38 mouse cellular contexts compared by ENCODE assay signal in the genomic region with DNA sequence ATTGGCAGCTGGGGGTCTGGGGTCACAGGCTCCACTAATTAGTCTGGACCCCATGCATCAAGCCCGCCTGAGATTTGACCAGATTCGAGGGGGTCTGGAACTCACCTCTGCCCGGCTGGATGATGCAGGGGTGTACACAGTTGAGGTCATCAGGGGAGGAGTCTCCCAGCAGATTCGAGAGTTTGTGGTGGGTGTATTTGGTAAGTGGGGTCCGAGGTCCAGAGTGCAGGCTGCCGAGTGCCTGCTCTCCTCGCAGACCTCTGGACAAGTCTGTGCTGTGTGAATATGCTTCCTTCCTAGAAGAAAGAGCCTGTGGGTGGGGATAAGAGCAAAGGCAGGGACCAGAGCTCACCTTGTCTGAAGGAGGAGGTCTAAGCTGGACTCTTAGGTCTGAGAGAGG. TPM values are rescaled to one million over a fixed set of nuclear protein-coding genes. Genes with fewer than 3 reads are reported as not detected.
"Had no signal": no experiment of that assay in that cellular context is flagged by ENCODE, and none has a peak within 500 bp of the region (broad histone marks: within the 10 kb centered on the region; RNA-seq: fewer than 3 reads in every experiment).

No protein-coding gene starts in this region.

- H3K9ac ChIP-seq: hindbrain, embryonic 12.5 days; limb, embryonic 15.5 days; liver, embryonic 15.5 days had no signal

- H3K27ac ChIP-seq: gastrocnemius, adult 2 months; heart, adult 2 months; heart, embryonic 13.5 days; heart, embryonic 15.5 days; hindbrain, embryonic 12.5 days; hindbrain, embryonic 14.5 days; kidney, postnatal 0 days; limb, embryonic 13.5 days; limb, embryonic 15.5 days; liver, embryonic 13.5 days; liver, embryonic 15.5 days had no signal

- H3K4me3 ChIP-seq: heart, adult 2 months had no signal

- H3K9me3 ChIP-seq: heart, embryonic 13.5 days; heart, embryonic 15.5 days; hindbrain, embryonic 12.5 days; limb, embryonic 13.5 days; limb, embryonic 15.5 days; liver, embryonic 13.5 days; liver, embryonic 15.5 days had no signal

- H3K36me3 ChIP-seq: heart, embryonic 13.5 days; heart, embryonic 15.5 days; hindbrain, embryonic 12.5 days; limb, embryonic 13.5 days; limb, embryonic 15.5 days; liver, embryonic 13.5 days; liver, embryonic 15.5 days had no signal

- ATAC-seq: forebrain, embryonic 16.5 days; intestine, embryonic 16.5 days had no signal

- DNase-seq: gastrocnemius, adult 2 months; gastrocnemius, postnatal 10 days; gastrocnemius, postnatal 36 days; heart, adult 11 months; heart, postnatal 14 days; heart, postnatal 36 days; kidney, adult 18-20 months; layer of hippocampus, adult 9-11 months; layer of hippocampus, postnatal 36 days; left cerebral cortex, postnatal 4 days; liver, embryonic 13.5 days had no signal

RNA-seq across cellular contexts. Expression of gene Gm45233, which starts 20.0 kb away (rescaled TPM):
- total RNA-seq: liver, adult 2 months had no signal
- polyA plus RNA-seq: heart, embryonic 11.5 days; large intestine, adult 2 months; limb, embryonic 13.5 days; liver, embryonic 13.5 days; liver, embryonic 15.5 days had no signal

RNA-seq across cellular contexts. Expression of gene Cldnd2, which starts 23.4 kb away (rescaled TPM):
- total RNA-seq: gastrocnemius, adult 2 months; gastrocnemius, postnatal 10 days; gastrocnemius, postnatal 36 days; heart, adult 2 months; heart, postnatal 14 days; heart, postnatal 36 days; hematopoietic stem cell, adult 5-6 weeks; hindbrain, postnatal 0 days; layer of hippocampus, adult 18-20 months; layer of hippocampus, adult 8-10 months; layer of hippocampus, postnatal 14 days; layer of hippocampus, postnatal 36 days; left cerebral cortex, adult 18-20 months; left cerebral cortex, adult 8-10 months; left cerebral cortex, postnatal 10 days; left cerebral cortex, postnatal 25 days; left cerebral cortex, postnatal 4 days; liver, adult 2 months had no signal
- polyA plus RNA-seq: forebrain, embryonic 16.5 days; frontal cortex, adult 2 months; heart, adult 2 months; heart, embryonic 11.5 days; heart, embryonic 13.5 days; heart, embryonic 15.5 days; heart, postnatal 0 days; hindbrain, embryonic 12.5 days; hindbrain, embryonic 14.5 days; hindbrain, postnatal 0 days; intestine, embryonic 14.5 days; intestine, embryonic 16.5 days; large intestine, adult 2 months; limb, embryonic 11.5 days; limb, embryonic 13.5 days; limb, embryonic 15.5 days; liver, embryonic 13.5 days; liver, embryonic 15.5 days had no signal

RNA-seq across cellular contexts. Expression of gene Iglon5, which starts 25.9 kb away (rescaled TPM):
- total RNA-seq: hematopoietic stem cell, adult 5-6 weeks had no signal
- polyA plus RNA-seq: heart, embryonic 15.5 days; heart, postnatal 0 days; liver, embryonic 13.5 days; liver, embryonic 15.5 days had no signal
